Mouse (Mus musculus) lung, postnatal 0 days (tissue): Measurements from ENCODE around the gene Rps6ka4.

Source experiments
- CTCF ChIP-seq: IDR thresholded peaks from 2 replicates; pipeline ENCODE4 v1.5.1; 2016; ENCODE audit warnings: antibody characterized with exemption, mild to moderate bottlenecking
- EP300 ChIP-seq: IDR thresholded peaks from 2 replicates; pipeline ENCODE4 v1.6.1; 2016; ENCODE audit warnings: antibody characterized with exemption, mild to moderate bottlenecking, control low read depth

GRCm38 (mm10) chr19:6826601-6827000, 13.8 kb downstream of the Rps6ka4 start:
- TF ChIP-seq CTCF (no peak), EP300 (no peak)
